In the genomic region with DNA sequence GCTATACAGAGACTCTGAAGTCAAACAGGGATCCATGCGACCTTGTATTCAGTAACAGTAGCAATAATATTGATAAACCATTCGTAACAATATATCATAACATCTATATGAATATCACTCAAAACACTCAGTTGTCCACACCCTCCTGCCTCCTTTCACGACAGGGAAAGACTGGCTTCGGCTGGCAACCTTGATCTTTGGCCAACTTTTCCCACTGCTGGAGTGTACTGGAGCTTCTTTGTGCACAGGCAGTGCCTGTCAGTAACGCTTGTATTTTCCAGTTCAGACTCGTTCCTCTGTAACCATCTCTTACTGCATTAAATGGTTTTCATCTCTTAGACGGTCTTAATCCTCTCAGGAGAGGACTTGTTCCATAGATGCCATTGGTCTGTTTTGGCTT, we compare ENCODE assay signal across 9 mouse cellular contexts. TPM values are rescaled to one million over a fixed set of nuclear protein-coding genes. Genes with fewer than 3 reads are reported as not detected.
DNase-seq lines count a peak whose midpoint lies in the region; ATAC-seq and TF ChIP-seq lines count a peak whose summit lies in the region.
"Had no signal": no experiment of that assay in that cellular context is flagged by ENCODE, and none has a peak within 500 bp of the region (broad histone marks: within the 10 kb centered on the region; RNA-seq: fewer than 3 reads in every experiment).

No protein-coding gene starts in this region.

- no peak overlapping the region for H3K4me3 ChIP-seq in heart, embryonic 13.5 days
- H3K4me3 ChIP-seq in heart, adult 2 months, result no peak overlapping the region
- no peak overlapping the region for H3K4me3 ChIP-seq in forebrain, postnatal 0 days (ENCODE audit: low read depth, low read length)

- DNase-seq in heart, adult 2 months, result no peak
- DNase-seq in adrenal gland, postnatal 10 days, result peak; percentile 70
- peak; percentile 32 for DNase-seq in forebrain, postnatal 0 days
- peak; percentile 46 for DNase-seq in large intestine, adult 2 months (ENCODE audit: low read depth, low spot score)
- no peak for DNase-seq in frontal cortex, postnatal 10 days (ENCODE audit: low spot score in 2 of 2)
- DNase-seq in spleen, adult 12 weeks (ENCODE audit: low spot score), result no peak
- DNase-seq in left cerebral cortex, postnatal 25 days (ENCODE audit: low spot score in 2 of 2), result no peak

- no peaks in the 10 kb centered on the region for H3K9me3 ChIP-seq in heart, embryonic 13.5 days
- H3K9me3 ChIP-seq in forebrain, postnatal 0 days (ENCODE audit: low read length), result no peaks in the 10 kb centered on the region

- 0 out of 2 replicates have a peak, but pooled peaks cover 3% of the 10 kb centered on the region for H3K36me3 ChIP-seq in heart, embryonic 13.5 days
- peaks cover 2% of the 10 kb centered on the region for H3K36me3 ChIP-seq in heart, adult 2 months (ENCODE audit: control insufficient read depth, insufficient read depth, low read length)
- H3K36me3 ChIP-seq in forebrain, postnatal 0 days (ENCODE audit: insufficient read depth), result no peaks in the 10 kb centered on the region

- no peak for ATAC-seq in heart, embryonic 13.5 days (ENCODE audit: extremely low read depth, insufficient number of reproducible peaks, low FRiP score, low TSS enrichment)
- no peak for ATAC-seq in forebrain, postnatal 0 days
- ATAC-seq: inflammation-experienced regulatory T-cells, adult 6 months had no signal

- no peaks in the 10 kb centered on the region for H3K27me3 ChIP-seq in heart, embryonic 13.5 days (replicated peaks)
- H3K27me3 ChIP-seq in heart, adult 2 months (ENCODE audit: control insufficient read depth, insufficient read depth, low read length), result no peaks in the 10 kb centered on the region
- no peaks in the 10 kb centered on the region for H3K27me3 ChIP-seq in forebrain, postnatal 0 days (ENCODE audit: insufficient read depth, low read length)

- no peak for TF ChIP-seq EP300 in heart, adult 2 months (IDR thresholded peaks at IDR 0.05; ENCODE audit: insufficient read depth, low read depth, low read length)

- no peaks in the 10 kb centered on the region for H3K79me2 ChIP-seq in heart, adult 2 months (replicated peaks; ENCODE audit: control insufficient read depth, insufficient read depth, low read length)

- H3K27ac ChIP-seq in heart, embryonic 13.5 days (replicated peaks), result peak overlapping the region; percentile 100
- no peak overlapping the region; the same call in 1 of the 2 replicates for H3K27ac ChIP-seq in heart, adult 2 months
- H3K27ac ChIP-seq in forebrain, postnatal 0 days (ENCODE audit: low read depth, low read length), result no peak overlapping the region

- H3K9ac ChIP-seq in heart, embryonic 13.5 days, result no peak overlapping the region
- H3K9ac ChIP-seq in heart, adult 2 months (ENCODE audit: low read depth, low read length), result no peak overlapping the region
- H3K9ac ChIP-seq in forebrain, postnatal 0 days, result no peak overlapping the region

- TF ChIP-seq POLR2A in heart, adult 2 months (IDR thresholded peaks at IDR 0.05; ENCODE audit: insufficient read depth, low read depth, low read length), result no peak

- H3K4me2 ChIP-seq in heart, embryonic 13.5 days, result 0 out of 2 replicates have a peak overlapping the region, but pooled peaks have one; percentile 87
- H3K4me2 ChIP-seq in forebrain, postnatal 0 days (ENCODE audit: low read depth), result no peak overlapping the region

- intact Hi-C loops in heart, adult 2 months (cut with DNase I), result no loop called here
- intact Hi-C loops in left cerebral cortex, postnatal 25 days (cut with DNase I), result no loop called here

- no peak for TF ChIP-seq CTCF in heart, adult 2 months (IDR thresholded peaks at IDR 0.05)
- TF ChIP-seq CTCF in forebrain, postnatal 0 days (IDR thresholded peaks at IDR 0.05; ENCODE audit: low read depth), result no peak

- H3K4me1 ChIP-seq in heart, embryonic 13.5 days, result peaks cover 38% of the 10 kb centered on the region
- H3K4me1 ChIP-seq in heart, adult 2 months (ENCODE audit: control insufficient read depth, insufficient read depth, low read length), result peaks cover 3% of the 10 kb centered on the region
- H3K4me1 ChIP-seq in forebrain, postnatal 0 days (ENCODE audit: insufficient read depth), result 0 out of 2 replicates have a peak, but pooled peaks cover 4% of the 10 kb centered on the region

- WGBS in heart, embryonic 13.5 days, result 59% methylated on average over 7 of the region's 7 CpGs
- WGBS in heart, adult 2 months, result 54% methylated on average over 7 of the region's 7 CpGs
- WGBS in forebrain, postnatal 0 days, result 30% methylated on average over 7 of the region's 7 CpGs
- WGBS in large intestine, adult 2 months, result 22% methylated on average over 7 of the region's 7 CpGs

RNA-seq across cellular contexts. Expression of a gene that starts 2.2 kb away (rescaled TPM):
- 125 and 127 TPM in 2 replicates for polyA plus RNA-seq in heart, embryonic 13.5 days (2015; fragmentation: Nextera tagmentation; extraction: Ambion mirVana)
- total RNA-seq in heart, adult 2 months (2021), result 100 to 1,000 TPM; 187 to 210 TPM
- 67.8 and 87.4 TPM in 2 replicates for polyA plus RNA-seq in heart, adult 2 months (2012; rRNA removed)
- total RNA-seq in adrenal gland, postnatal 10 days (2021), result 100 to 1,000 TPM; 228 to 249 TPM
- 98.3 and 120 TPM in 2 replicates for total RNA-seq in forebrain, postnatal 0 days (2014; rRNA removed)
- 62.7 and 85.6 TPM in 2 replicates for polyA plus RNA-seq in forebrain, postnatal 0 days (2015; fragmentation: Nextera tagmentation; extraction: Ambion mirVana)
- 29.3 and 30.0 TPM in 2 replicates for polyA plus RNA-seq in large intestine, adult 2 months (2012; rRNA removed)
- total RNA-seq in left cerebral cortex, postnatal 25 days (2021), result 100 to 1,000 TPM; 213 to 217 TPM

Comparison
In these comparisons a context has a peak if more than half of its experiments do, and no peak if none do; other contexts are left out.
1. DNase-seq: peak in adrenal gland, postnatal 10 days (single experiment), forebrain, postnatal 0 days (single experiment) and large intestine, adult 2 months (single experiment); none in heart, adult 2 months (0 of 2), frontal cortex, postnatal 10 days (0 of 2), spleen, adult 12 weeks (single experiment) and left cerebral cortex, postnatal 25 days (0 of 2).